19 mouse cellular contexts compared by ENCODE assay signal in genomic region chr4:12490066-12490465, GRCm38 (mm10).
A peak's percentile ranks its signal among the peaks of the same experiment; 100 is the strongest.
DNase-seq lines count a peak whose midpoint lies in the region; ATAC-seq and TF ChIP-seq lines count a peak whose summit lies in the region.
"Had no signal": no experiment of that assay in that cellular context is flagged by ENCODE, and none has a peak within 500 bp of the region (broad histone marks: within the 10 kb centered on the region; RNA-seq: fewer than 3 reads in every experiment).

No protein-coding gene starts in this region.

- no peaks in the 10 kb centered on the region for H3K36me3 ChIP-seq in kidney, embryonic 16.5 days (ENCODE audit: insufficient read depth, low read length)
- H3K36me3 ChIP-seq: embryonic facial prominence, embryonic 10.5 days; embryonic facial prominence, embryonic 13.5 days; forebrain, embryonic 12.5 days; forebrain, embryonic 15.5 days; heart, embryonic 10.5 days; hindbrain, embryonic 12.5 days; hindbrain, embryonic 15.5 days had no signal

- no peak for ATAC-seq in kidney, embryonic 16.5 days (ENCODE audit: low FRiP score, low TSS enrichment)
- ATAC-seq: CD4-positive, CD25-positive, alpha-beta regulatory T cell, adult 4 months; forebrain, embryonic 15.5 days had no signal

- no peak for TF ChIP-seq POLR2A in bone marrow macrophage, adult 2 months (IDR thresholded peaks at IDR 0.05; ENCODE audit: borderline replicate concordance, low read depth, low read length)

- H3K4me3 ChIP-seq in kidney, embryonic 16.5 days (ENCODE audit: low read length): no peak overlapping the region
- H3K4me3 ChIP-seq in bone marrow macrophage, adult 2 months (ENCODE audit: insufficient read depth, low read length): no peak overlapping the region
- H3K4me3 ChIP-seq: embryonic facial prominence, embryonic 10.5 days; embryonic facial prominence, embryonic 13.5 days; erythroblast, embryonic 14.5 days; forebrain, embryonic 12.5 days; forebrain, embryonic 15.5 days; heart, embryonic 10.5 days; hindbrain, embryonic 12.5 days; hindbrain, embryonic 15.5 days had no signal

- H3K27me3 ChIP-seq in kidney, embryonic 16.5 days (ENCODE audit: insufficient read depth, low read length): no peaks in the 10 kb centered on the region
- H3K27me3 ChIP-seq: embryonic facial prominence, embryonic 13.5 days; forebrain, embryonic 12.5 days; forebrain, embryonic 15.5 days; hindbrain, embryonic 12.5 days; hindbrain, embryonic 15.5 days had no signal

- H3K9ac ChIP-seq in kidney, embryonic 16.5 days (replicated peaks; ENCODE audit: low read length): no peak overlapping the region
- H3K9ac ChIP-seq: embryonic facial prominence, embryonic 13.5 days; forebrain, embryonic 12.5 days; forebrain, embryonic 15.5 days; hindbrain, embryonic 12.5 days; hindbrain, embryonic 15.5 days had no signal

- H3K27ac ChIP-seq in kidney, embryonic 16.5 days (ENCODE audit: low read length): no peak overlapping the region
- peak overlapping the region; percentile 39; the same call in 1 of the 2 replicates for H3K27ac ChIP-seq in bone marrow macrophage, adult 2 months (ENCODE audit: insufficient read depth, low read depth, low read length)
- H3K27ac ChIP-seq: embryonic facial prominence, embryonic 10.5 days; embryonic facial prominence, embryonic 13.5 days; forebrain, embryonic 12.5 days; forebrain, embryonic 15.5 days; heart, embryonic 10.5 days; hindbrain, embryonic 12.5 days; hindbrain, embryonic 15.5 days had no signal

- H3K4me1 ChIP-seq in kidney, embryonic 16.5 days (ENCODE audit: insufficient read depth, low read length): no peaks in the 10 kb centered on the region
- peaks cover 2% of the 10 kb centered on the region; the same call in 1 of the 2 replicates for H3K4me1 ChIP-seq in bone marrow macrophage, adult 2 months (ENCODE audit: control insufficient read depth, insufficient read depth, low read length)
- H3K4me1 ChIP-seq: embryonic facial prominence, embryonic 13.5 days; forebrain, embryonic 12.5 days; forebrain, embryonic 15.5 days; heart, embryonic 10.5 days; hindbrain, embryonic 12.5 days had no signal

- no peaks in the 10 kb centered on the region for H3K9me3 ChIP-seq in kidney, embryonic 16.5 days (ENCODE audit: low read length)
- H3K9me3 ChIP-seq: embryonic facial prominence, embryonic 10.5 days; embryonic facial prominence, embryonic 13.5 days; forebrain, embryonic 12.5 days; forebrain, embryonic 15.5 days; heart, embryonic 10.5 days; hindbrain, embryonic 12.5 days; hindbrain, embryonic 15.5 days had no signal

- H3K4me2 ChIP-seq in kidney, embryonic 16.5 days (replicated peaks; ENCODE audit: low read depth, low read length): no peak overlapping the region
- H3K4me2 ChIP-seq: embryonic facial prominence, embryonic 13.5 days; forebrain, embryonic 12.5 days; forebrain, embryonic 15.5 days; hindbrain, embryonic 12.5 days; hindbrain, embryonic 15.5 days had no signal

- peak; percentile 34 for DNase-seq in heart, adult 8-10 months (ENCODE audit: low spot score)
- DNase-seq in heart, postnatal 25 days (ENCODE audit: low spot score): no peak
- peak; percentile 20 for DNase-seq in kidney, postnatal 10 days
- no peak for DNase-seq in natural killer cell, adult 2 months (ENCODE audit: low spot score in 2 of 2)
- DNase-seq: adrenal gland, adult 2 months; adrenal gland, postnatal 14 days; embryo, embryonic 11 days; gastrocnemius, postnatal 25 days had no signal

- WGBS in kidney, embryonic 16.5 days: 38% methylated on average over 3 of the region's 3 CpGs

- TF ChIP-seq CTCF in bone marrow macrophage, adult 2 months (IDR thresholded peaks at IDR 0.05; ENCODE audit: low read depth, low read length): no peak

- intact Hi-C loops in heart, postnatal 25 days (cut with DNase I): no loop called here

Comparison
In these comparisons a context has a peak if more than half of its experiments do, and no peak if none do; other contexts are left out.
1. DNase-seq: peak in heart, adult 8-10 months (single experiment) and kidney, postnatal 10 days (single experiment); none in heart, postnatal 25 days (single experiment) and natural killer cell, adult 2 months (0 of 2).